Mouse (Mus musculus): ENCODE measurements around the gene Chrdl2. TPM values are rescaled to one million over a fixed set of nuclear protein-coding genes. Genes with fewer than 3 reads are reported as not detected.

Chrdl2 gene
- total and polyA plus RNA-seq, 2 experiments: 0.05 TPM; not detected in 1

- H3K79me2 ChIP-seq (ENCODE audit: control insufficient read depth, insufficient read depth, low read length): no peaks in the 10 kb centered on the region
- WGBS: 81% methylated on average over 8 of the region's 8 CpGs
- no peaks in the 10 kb centered on the region for H3K36me3 ChIP-seq (ENCODE audit: control insufficient read depth, insufficient read depth, low read length)
- no peak overlapping the region for H3K27ac ChIP-seq (replicated peaks; ENCODE audit: insufficient read depth, low read depth, low read length)
- H3K4me1 ChIP-seq (ENCODE audit: control insufficient read depth, insufficient read depth, low read length): no peaks in the 10 kb centered on the region
- no peak for DNase-seq (ENCODE audit: extremely low read depth, low read depth, low spot score)
- no peak overlapping the region for H3K4me3 ChIP-seq (ENCODE audit: insufficient read depth, low read depth, low read length)
- no peak overlapping the region for H3K9ac ChIP-seq (ENCODE audit: low read depth, low read length)
- TF ChIP-seq POLR2A (IDR thresholded peaks at IDR 0.05; ENCODE audit: extremely low read depth, insufficient read depth, low read length) (no peak), CTCF (IDR thresholded peaks at IDR 0.05; ENCODE audit: low read depth, low read length) (no peak)
- H3K27me3 ChIP-seq (ENCODE audit: control insufficient read depth, insufficient read depth, low read length): no peaks in the 10 kb centered on the region
Observed at GRCm38 (mm10) chr7:99990990-99991707, 14.8 kb upstream of the Chrdl2 start.

GRCm38 (mm10) chr7:99993159-99993558, 12.8 kb upstream of the Chrdl2 start:
- no peaks in the 10 kb centered on the region for H3K4me1 ChIP-seq (ENCODE audit: control insufficient read depth, insufficient read depth, low read length)
- H3K27me3 ChIP-seq (ENCODE audit: control insufficient read depth, insufficient read depth, low read length): no peaks in the 10 kb centered on the region
- H3K9ac ChIP-seq (ENCODE audit: low read depth, low read length): no peak overlapping the region
- H3K79me2 ChIP-seq (ENCODE audit: control insufficient read depth, insufficient read depth, low read length): no peaks in the 10 kb centered on the region
- WGBS: 86% methylated on average over 7 of the region's 7 CpGs
- no peak for TF ChIP-seq POLR2A (IDR thresholded peaks at IDR 0.05; ENCODE audit: extremely low read depth, insufficient read depth, low read length)
- TF ChIP-seq CTCF (IDR thresholded peaks at IDR 0.05; ENCODE audit: low read depth, low read length): no peak
- no peak overlapping the region for H3K4me3 ChIP-seq (ENCODE audit: insufficient read depth, low read depth, low read length)
- H3K27ac ChIP-seq (replicated peaks; ENCODE audit: insufficient read depth, low read depth, low read length): no peak overlapping the region
- no peak for DNase-seq (ENCODE audit: extremely low read depth, low read depth, low spot score)
- H3K36me3 ChIP-seq (ENCODE audit: control insufficient read depth, insufficient read depth, low read length): no peaks in the 10 kb centered on the region

DNA sequence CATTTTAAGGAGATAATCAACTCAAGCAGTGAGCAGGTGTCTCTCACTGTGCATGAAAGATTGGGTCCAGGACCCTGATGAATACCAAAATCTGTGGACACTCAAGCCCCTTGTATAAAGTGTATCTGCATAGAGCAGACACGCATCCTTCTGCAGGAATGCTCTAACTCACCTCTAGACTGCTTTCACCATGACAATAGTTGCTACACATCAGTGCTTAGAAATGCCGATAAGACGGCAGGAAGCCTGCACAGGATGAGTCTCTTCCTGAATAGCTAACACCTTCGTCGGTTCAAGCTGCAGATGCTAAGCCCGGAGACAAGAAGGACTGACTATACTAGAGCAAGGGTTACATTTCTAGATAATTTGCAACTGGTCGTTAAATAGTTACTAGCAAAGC, 10.8 kb upstream of the Chrdl2 start:
- H3K9ac ChIP-seq (ENCODE audit: low read depth, low read length): no peak overlapping the region
- H3K36me3 ChIP-seq (ENCODE audit: control insufficient read depth, insufficient read depth, low read length): no peaks in the 10 kb centered on the region
- no peaks in the 10 kb centered on the region for H3K4me1 ChIP-seq (ENCODE audit: control insufficient read depth, insufficient read depth, low read length)
- TF ChIP-seq POLR2A (IDR thresholded peaks at IDR 0.05; ENCODE audit: extremely low read depth, insufficient read depth, low read length): no peak
- TF ChIP-seq CTCF (IDR thresholded peaks at IDR 0.05; ENCODE audit: low read depth, low read length): no peak
- no peaks in the 10 kb centered on the region for H3K27me3 ChIP-seq (ENCODE audit: control insufficient read depth, insufficient read depth, low read length)
- no peak overlapping the region for H3K27ac ChIP-seq (replicated peaks; ENCODE audit: insufficient read depth, low read depth, low read length)
- 71% methylated on average over 7 of the region's 7 CpGs for WGBS
- H3K4me3 ChIP-seq (ENCODE audit: insufficient read depth, low read depth, low read length): no peak overlapping the region
- DNase-seq (ENCODE audit: extremely low read depth, low read depth, low spot score): no peak
- H3K79me2 ChIP-seq (ENCODE audit: control insufficient read depth, insufficient read depth, low read length): no peaks in the 10 kb centered on the region

- Histone ChIP-seq H3K36me3 (ENCODE audit: control insufficient read depth, insufficient read depth, low read length) (no peaks in the 10 kb centered on the region), H3K27me3 (ENCODE audit: control insufficient read depth, insufficient read depth, low read length) (no peaks in the 10 kb centered on the region), H3K9ac (ENCODE audit: low read depth, low read length) (no peak overlapping the region), H3K4me1 (ENCODE audit: control insufficient read depth, insufficient read depth, low read length) (no peaks in the 10 kb centered on the region), H3K27ac (replicated peaks; ENCODE audit: insufficient read depth, low read depth, low read length) (no peak overlapping the region), H3K4me3 (ENCODE audit: insufficient read depth, low read depth, low read length) (no peak overlapping the region), H3K79me2 (ENCODE audit: control insufficient read depth, insufficient read depth, low read length) (no peaks in the 10 kb centered on the region)
- 73% methylated on average over 3 of the region's 3 CpGs for WGBS
- DNase-seq (ENCODE audit: extremely low read depth, low read depth, low spot score): no peak
- TF ChIP-seq CTCF (IDR thresholded peaks at IDR 0.05; ENCODE audit: low read depth, low read length): no peak
- no peak for TF ChIP-seq POLR2A (IDR thresholded peaks at IDR 0.05; ENCODE audit: extremely low read depth, insufficient read depth, low read length)
Observed at GRCm38 (mm10) chr7:99998668-99999067, 7.3 kb upstream of the Chrdl2 start.

DNA sequence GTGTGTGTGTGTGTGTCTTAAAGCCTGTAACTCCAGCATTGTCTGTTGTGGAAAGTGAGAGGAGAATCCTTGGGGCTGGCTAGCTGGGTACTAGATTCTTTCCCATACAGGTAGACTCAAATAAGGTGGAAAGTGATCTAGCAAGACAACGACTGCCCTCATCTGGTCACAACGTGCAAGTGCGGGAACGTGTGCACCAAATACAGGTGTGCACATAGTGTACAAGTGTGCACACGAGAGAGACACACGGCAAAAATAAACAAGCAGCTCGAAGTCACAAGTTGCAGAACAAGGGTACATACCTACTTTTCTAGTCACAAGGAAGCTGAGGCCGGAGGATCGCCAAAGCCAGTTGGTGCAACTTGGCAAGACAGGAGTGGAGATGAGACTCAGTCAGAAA, 2.2 kb upstream of the Chrdl2 start:
- 39% methylated on average over 9 of the region's 9 CpGs for WGBS
- H3K79me2 ChIP-seq (ENCODE audit: control insufficient read depth, insufficient read depth, low read length): no peaks in the 10 kb centered on the region
- H3K36me3 ChIP-seq (ENCODE audit: control insufficient read depth, insufficient read depth, low read length): no peaks in the 10 kb centered on the region

DNA sequence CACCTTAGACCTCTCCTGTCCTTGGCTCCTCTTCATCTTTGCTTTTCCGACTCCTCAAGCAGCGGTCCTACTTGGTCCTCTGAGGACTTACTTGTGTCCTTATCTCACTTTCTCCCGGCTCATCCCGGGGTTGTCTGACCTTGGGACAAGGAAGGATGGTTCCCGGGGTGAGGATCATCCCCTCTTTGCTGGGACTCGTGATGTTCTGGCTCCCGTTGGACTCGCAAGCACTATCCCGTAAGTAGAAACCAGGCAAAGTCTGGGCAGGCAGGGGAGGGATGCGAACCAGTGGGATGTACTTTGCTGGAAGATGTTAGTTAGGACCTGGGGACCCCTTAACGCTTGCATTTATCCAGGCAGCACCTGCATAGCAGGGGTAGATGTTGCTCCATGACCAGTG, 439 bp downstream of the Chrdl2 start:
- Histone ChIP-seq H3K27me3 (ENCODE audit: control insufficient read depth, insufficient read depth, low read length) (peaks cover 15% of the 10 kb centered on the region), H3K4me1 (ENCODE audit: control insufficient read depth, insufficient read depth, low read length) (peaks cover 11% of the 10 kb centered on the region), H3K9ac (ENCODE audit: low read depth, low read length) (no peak overlapping the region), H3K27ac (replicated peaks; ENCODE audit: insufficient read depth, low read depth, low read length) (no peak overlapping the region), H3K36me3 (ENCODE audit: control insufficient read depth, insufficient read depth, low read length) (no peaks in the 10 kb centered on the region), H3K79me2 (ENCODE audit: control insufficient read depth, insufficient read depth, low read length) (no peaks in the 10 kb centered on the region), H3K4me3 (ENCODE audit: insufficient read depth, low read depth, low read length) (no peak overlapping the region)
- no peak for DNase-seq (ENCODE audit: extremely low read depth, low read depth, low spot score)
- 10% methylated on average over 11 of the region's 11 CpGs for WGBS
- TF ChIP-seq POLR2A (IDR thresholded peaks at IDR 0.05; ENCODE audit: extremely low read depth, insufficient read depth, low read length): no peak
- TF ChIP-seq CTCF (IDR thresholded peaks at IDR 0.05; ENCODE audit: low read depth, low read length): no peak

More for the DNA sequence above, 2.2 kb upstream of the Chrdl2 start:
- DNase-seq (ENCODE audit: extremely low read depth, low read depth, low spot score): peak; percentile 29
- Histone ChIP-seq H3K4me3 (ENCODE audit: insufficient read depth, low read depth, low read length) (no peak overlapping the region), H3K9ac (ENCODE audit: low read depth, low read length) (no peak overlapping the region), H3K27ac (replicated peaks; ENCODE audit: insufficient read depth, low read depth, low read length) (no peak overlapping the region), H3K4me1 (ENCODE audit: control insufficient read depth, insufficient read depth, low read length) (no peaks in the 10 kb centered on the region), H3K27me3 (ENCODE audit: control insufficient read depth, insufficient read depth, low read length) (peaks cover 15% of the 10 kb centered on the region)
- TF ChIP-seq CTCF (IDR thresholded peaks at IDR 0.05; ENCODE audit: low read depth, low read length): peak; percentile 63; the same call in 1 of the 2 replicates
- TF ChIP-seq POLR2A (IDR thresholded peaks at IDR 0.05; ENCODE audit: extremely low read depth, insufficient read depth, low read length): no peak

All from liver, adult 2 months (tissue).